Mouse (Mus musculus) intestine, embryonic 16.5 days (tissue): ENCODE measurements around the gene Adam12. TPM values are rescaled to one million over a fixed set of nuclear protein-coding genes. Genes with fewer than 3 reads are reported as not detected.

Source experiments
- ATAC-seq: fragments of 200-750 bp; cut with Nextera tagmentation; 2 replicates; pipeline ENCODE4 v1.8.0; 2017; ENCODE audit warnings: moderate TSS enrichment, moderate library complexity
- H3K27ac ChIP-seq: fragments of 300-500 bp; sonication (generic); 2 replicates; pipeline ENCODE4 v1.5.1; 2014; ENCODE audit warnings: mild to moderate bottlenecking, low read length
- H3K27me3 ChIP-seq: fragments of 300-500 bp; sonication (generic); replicated peaks from 2 replicates; pipeline ENCODE4 v1.6.1; 2014; ENCODE audit warnings: low read length, control low read depth, mixed read lengths; ENCODE audit not compliant: control insufficient read depth, insufficient read depth
- H3K36me3 ChIP-seq: fragments of 300-500 bp; sonication (generic); 2 replicates; pipeline ENCODE4 v1.6.1; 2014; ENCODE audit warnings: low read length, control low read depth; ENCODE audit not compliant: control insufficient read depth, insufficient read depth
- H3K4me1 ChIP-seq: fragments of 300-500 bp; sonication (generic); 2 replicates; pipeline ENCODE4 v1.6.1; 2014; ENCODE audit warnings: low read length, control low read depth, mixed read lengths; ENCODE audit not compliant: control insufficient read depth, insufficient read depth
- H3K4me2 ChIP-seq: fragments of 300-500 bp; sonication (generic); 2 replicates; pipeline ENCODE4 v1.6.1; 2014; ENCODE audit warnings: low read depth, low read length, control low read depth
- H3K4me3 ChIP-seq: fragments of 300-500 bp; sonication (generic); 2 replicates; pipeline ENCODE4 v1.5.1; 2014; ENCODE audit warnings: mild to moderate bottlenecking, low read length
- H3K9ac ChIP-seq: fragments of 300-500 bp; sonication (generic); 2 replicates; pipeline ENCODE4 v1.6.1; 2014; ENCODE audit warnings: low read depth, low read length
- H3K9me3 ChIP-seq: fragments of 300-500 bp; sonication (generic); 2 replicates; pipeline ENCODE4 v1.6.1; 2016; ENCODE audit warnings: low read length, control low read depth; ENCODE audit not compliant: control insufficient read depth
- WGBS: fragments of 180-500 bp; shearing (Covaris S2); extraction: QIAGEN DNeasy Blood & Tissue Kit; methylation state at CpG from one replicate; pipeline ENCODE4 v1.1.7; 2014; 5-methylcytosine and 5-hydroxymethylcytosine counted together
- polyA plus RNA-seq: library from polyadenylated mRNA; unstranded; fragments of >200 nt; fragmentation: Nextera tagmentation; extraction: Ambion mirVana; gene quantifications from 2 replicates; pipeline ENCODE4 v1.2.1, GENCODE M21; 2015

Adam12 gene
- polyA plus RNA-seq, 1 experiment from 2014 or later: 3.0 TPM

DNA sequence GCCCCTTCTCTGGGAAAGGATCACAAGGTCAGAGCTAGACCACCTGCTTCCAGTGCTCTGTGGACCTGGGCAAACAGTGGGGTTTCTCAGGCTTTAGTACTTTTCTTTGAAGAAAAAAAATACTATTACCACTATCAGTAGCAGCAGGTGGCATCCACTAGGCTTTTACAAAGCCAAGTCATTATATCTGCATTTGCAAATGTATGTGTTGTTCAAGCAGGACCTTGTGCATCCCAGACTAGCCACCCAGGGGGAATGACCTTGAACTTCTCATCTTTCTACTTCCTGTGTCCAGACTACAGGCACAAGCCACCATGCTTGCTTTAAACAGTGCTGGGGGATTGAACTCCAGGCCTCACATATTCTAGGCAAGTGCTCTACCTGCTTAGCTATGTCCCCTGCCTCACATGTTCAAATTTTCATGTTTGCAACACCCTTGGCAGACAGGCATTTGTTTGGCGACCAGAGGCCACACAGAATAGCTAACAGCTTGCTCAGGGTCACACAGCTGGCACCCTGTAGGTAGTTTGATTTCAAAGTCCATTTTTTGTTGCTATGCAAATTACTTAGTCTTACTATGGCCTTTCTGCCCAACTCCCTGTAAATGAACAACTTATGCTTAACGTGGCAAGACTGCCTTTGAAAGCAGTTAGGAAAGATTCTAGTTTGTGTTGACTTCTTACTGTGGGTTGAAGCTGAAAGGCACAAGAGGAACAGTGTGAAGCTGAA is 209.6 kb downstream of the Adam12 start:
- peak; percentile 93 for ATAC-seq
- Histone ChIP-seq H3K9me3 (no peaks in the 10 kb centered on the region), H3K4me3 (no peak overlapping the region), H3K4me2 (no peak overlapping the region), H3K36me3 (no peaks in the 10 kb centered on the region), H3K27me3 (no peaks in the 10 kb centered on the region), H3K27ac (peak overlapping the region; percentile 39; the same call in 1 of the 2 replicates), H3K4me1 (peaks cover 8% of the 10 kb centered on the region), H3K9ac (no peak overlapping the region)
- WGBS: 48% methylated on average over 2 of the region's 2 CpGs

DNA sequence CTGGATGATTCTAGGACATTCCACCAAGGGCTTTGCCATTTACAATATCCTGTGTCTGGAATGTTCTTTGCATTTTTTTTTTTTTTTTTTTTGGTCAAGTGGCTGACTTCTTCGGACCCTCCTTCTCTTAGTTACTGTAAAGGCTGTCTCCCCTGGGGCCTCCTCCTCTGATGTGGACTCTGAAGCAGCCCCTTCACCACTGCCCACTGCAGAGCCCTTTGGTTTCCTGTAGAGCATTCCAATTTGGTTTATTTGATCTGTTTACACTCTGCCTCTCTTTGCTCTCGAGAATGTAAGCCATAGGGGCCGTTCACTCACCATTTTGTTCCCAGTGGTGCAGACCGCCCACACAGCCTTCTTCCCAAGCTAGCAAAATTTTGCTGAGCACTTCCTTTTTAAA is 216.7 kb downstream of the Adam12 start:
- no peaks in the 10 kb centered on the region for H3K4me1 ChIP-seq
- H3K4me2 ChIP-seq: no peak overlapping the region
- no peak for ATAC-seq
- 43% methylated on average over 4 of the region's 4 CpGs for WGBS
- no peaks in the 10 kb centered on the region for H3K36me3 ChIP-seq
- no peak overlapping the region for H3K27ac ChIP-seq
- no peaks in the 10 kb centered on the region for H3K9me3 ChIP-seq
- no peak overlapping the region for H3K9ac ChIP-seq
- no peaks in the 10 kb centered on the region for H3K27me3 ChIP-seq
- no peak overlapping the region for H3K4me3 ChIP-seq

DNA sequence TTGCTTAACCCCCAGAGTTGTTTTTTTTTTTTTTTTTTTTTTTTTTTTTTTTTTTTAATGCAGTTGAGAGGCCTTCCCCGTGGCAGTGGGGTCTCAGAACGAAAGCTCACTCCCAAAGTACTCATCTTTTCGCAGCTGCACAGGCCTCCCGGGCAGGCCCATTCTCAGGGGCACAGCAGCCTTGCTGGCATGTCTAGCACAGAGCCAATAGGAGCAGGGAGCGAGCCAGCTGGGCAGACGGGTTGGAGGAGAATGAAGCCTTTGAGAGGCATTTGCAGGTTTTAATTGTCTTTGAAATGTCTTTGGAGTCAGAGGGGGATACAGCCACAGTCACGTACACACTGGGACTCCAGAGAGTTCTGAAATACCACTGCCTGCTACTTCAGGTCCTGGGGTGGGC is 217.2 kb downstream of the Adam12 start:
- H3K4me1 ChIP-seq: no peaks in the 10 kb centered on the region
- H3K27ac ChIP-seq: no peak overlapping the region
- no peak overlapping the region for H3K4me2 ChIP-seq
- no peak for ATAC-seq
- H3K9ac ChIP-seq: no peak overlapping the region
- 53% methylated on average over 7 of the region's 7 CpGs for WGBS
- H3K27me3 ChIP-seq: no peaks in the 10 kb centered on the region
- H3K4me3 ChIP-seq: no peak overlapping the region
- no peaks in the 10 kb centered on the region for H3K9me3 ChIP-seq
- no peaks in the 10 kb centered on the region for H3K36me3 ChIP-seq

DNA sequence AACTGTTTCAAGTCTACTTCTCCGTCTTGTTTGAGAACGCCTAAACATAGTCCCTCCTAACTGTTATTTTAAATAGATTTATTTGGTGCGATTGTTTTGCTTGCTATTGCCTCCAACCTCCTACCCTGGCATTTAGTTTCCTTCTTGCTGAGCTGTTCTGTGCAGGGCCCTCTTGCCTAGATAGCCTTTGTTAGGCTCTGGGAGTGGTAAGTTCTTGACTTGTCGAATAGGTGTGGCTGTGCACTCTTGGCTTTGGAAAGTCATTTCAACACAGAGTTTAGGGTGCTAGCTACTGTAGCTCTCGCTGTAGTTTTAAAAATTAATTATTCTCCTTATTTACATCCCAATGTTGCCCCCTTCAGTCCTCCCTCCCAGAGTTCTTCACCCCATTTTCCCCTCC is 222.8 kb downstream of the Adam12 start:
- H3K4me2 ChIP-seq: no peak overlapping the region
- ATAC-seq: no peak
- no peaks in the 10 kb centered on the region; the same call in none of the 2 replicates for H3K9me3 ChIP-seq
- H3K36me3 ChIP-seq: no peaks in the 10 kb centered on the region
- no peak overlapping the region for H3K9ac ChIP-seq
- 78% methylated on average over 5 of the region's 5 CpGs for WGBS
- no peaks in the 10 kb centered on the region for H3K4me1 ChIP-seq
- H3K27me3 ChIP-seq: no peaks in the 10 kb centered on the region
- H3K4me3 ChIP-seq: no peak overlapping the region
- no peak overlapping the region for H3K27ac ChIP-seq

DNA sequence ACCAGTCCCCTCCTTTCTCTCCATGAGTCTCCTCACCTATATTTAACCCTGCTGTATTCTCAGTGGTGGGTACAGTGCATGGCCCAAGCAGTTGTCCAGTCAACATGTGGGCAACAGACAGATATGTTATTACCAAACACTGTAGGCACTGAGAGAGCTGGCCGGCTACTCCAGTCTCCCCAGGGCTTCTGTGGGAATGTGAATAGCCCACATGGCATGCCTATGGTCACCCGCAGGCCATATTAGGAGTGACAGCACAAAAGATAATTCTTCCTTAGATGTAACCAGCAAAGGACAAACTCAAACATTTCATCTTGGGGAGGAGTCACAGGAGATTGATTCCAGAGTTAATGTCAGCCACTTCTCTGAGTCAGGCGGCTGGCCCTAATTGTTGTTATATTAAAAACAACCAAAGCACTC is 224.0 kb downstream of the Adam12 start:
- no peaks in the 10 kb centered on the region for H3K27me3 ChIP-seq
- no peaks in the 10 kb centered on the region; the same call in none of the 2 replicates for H3K9me3 ChIP-seq
- no peak overlapping the region for H3K27ac ChIP-seq
- H3K4me3 ChIP-seq: no peak overlapping the region
- no peak overlapping the region for H3K9ac ChIP-seq
- no peak overlapping the region for H3K4me2 ChIP-seq
- H3K36me3 ChIP-seq: no peaks in the 10 kb centered on the region
- WGBS: 54% methylated on average over 3 of the region's 3 CpGs
- H3K4me1 ChIP-seq: no peaks in the 10 kb centered on the region
- no peak for ATAC-seq

DNA sequence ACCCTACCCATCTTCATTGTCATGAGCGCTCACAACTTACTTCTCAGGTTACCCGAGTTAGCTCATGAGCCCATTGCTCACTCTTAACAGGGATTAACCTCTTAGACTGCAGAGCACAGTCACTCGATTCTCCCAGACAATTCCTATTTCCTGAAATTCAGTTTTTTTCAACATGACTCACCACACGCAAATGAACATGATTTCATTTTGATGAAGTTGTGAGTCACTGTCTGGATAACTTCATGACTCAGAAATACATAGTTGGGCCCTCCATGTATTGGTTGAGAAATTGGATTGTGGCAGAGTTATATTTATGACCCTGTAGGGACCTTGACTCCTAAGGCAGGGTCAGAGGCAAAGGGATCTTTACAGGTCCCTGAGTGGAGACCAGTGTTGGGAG is 230.4 kb downstream of the Adam12 start:
- no peak overlapping the region for H3K27ac ChIP-seq
- WGBS: 87% methylated on average over 4 of the region's 4 CpGs

DNA sequence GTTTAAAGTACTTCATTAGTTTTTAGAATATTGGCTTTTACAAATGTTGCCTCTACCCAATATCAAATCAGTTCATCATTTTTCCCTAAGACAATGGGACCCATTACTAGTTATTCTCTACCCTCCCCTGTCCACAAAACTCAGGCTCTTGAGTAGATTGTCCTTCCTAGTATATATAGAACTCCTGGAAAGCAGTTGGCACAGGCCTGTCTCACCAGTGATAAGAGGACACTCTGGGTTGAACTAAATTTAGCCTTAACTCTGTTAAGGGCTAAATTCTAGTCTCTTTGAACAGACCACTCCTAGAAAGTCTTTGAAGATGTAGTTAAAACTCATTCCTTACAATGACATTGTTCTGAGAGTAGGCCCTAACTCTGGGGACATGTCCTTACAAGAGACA is 241.0 kb downstream of the Adam12 start:
- ATAC-seq: no peak
- H3K9ac ChIP-seq: no peak overlapping the region
- no peaks in the 10 kb centered on the region for H3K4me1 ChIP-seq
- H3K27me3 ChIP-seq: no peaks in the 10 kb centered on the region
- H3K9me3 ChIP-seq: no peaks in the 10 kb centered on the region
- no peak overlapping the region for H3K4me3 ChIP-seq
- no peak overlapping the region for H3K27ac ChIP-seq
- no peaks in the 10 kb centered on the region for H3K36me3 ChIP-seq
- no peak overlapping the region for H3K4me2 ChIP-seq

More for the DNA sequence above, 230.4 kb downstream of the Adam12 start:
- no peaks in the 10 kb centered on the region; the same call in 1 of the 2 replicates for H3K4me1 ChIP-seq
- H3K4me3 ChIP-seq: no peak overlapping the region
- H3K4me2 ChIP-seq: no peak overlapping the region
- no peaks in the 10 kb centered on the region; the same call in none of the 2 replicates for H3K9me3 ChIP-seq
- ATAC-seq: no peak
- no peaks in the 10 kb centered on the region for H3K36me3 ChIP-seq
- H3K27me3 ChIP-seq: no peaks in the 10 kb centered on the region
- H3K9ac ChIP-seq: no peak overlapping the region

DNA sequence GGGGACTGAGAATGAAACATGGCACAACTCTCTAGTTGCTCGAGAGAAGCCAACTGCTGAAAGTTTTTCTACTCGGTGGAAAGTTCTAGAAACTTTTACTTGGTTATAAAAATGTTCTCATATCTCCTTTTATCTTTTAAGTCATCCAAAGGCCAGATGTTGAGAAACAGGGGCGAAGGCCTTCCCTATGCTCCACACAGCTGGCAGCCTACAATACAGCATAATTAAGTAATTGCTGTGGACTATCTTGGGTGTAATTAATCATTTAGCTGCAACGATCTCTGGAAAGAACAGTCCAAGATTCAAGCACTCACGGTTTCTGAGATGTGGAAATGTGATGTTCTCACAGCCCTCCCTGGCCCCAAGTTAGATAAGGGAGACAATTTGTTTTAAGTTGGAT is 243.6 kb downstream of the Adam12 start:
- no peak overlapping the region for H3K4me3 ChIP-seq
- H3K9ac ChIP-seq: no peak overlapping the region
- no peaks in the 10 kb centered on the region for H3K27me3 ChIP-seq
- no peaks in the 10 kb centered on the region for H3K36me3 ChIP-seq
- WGBS: 39% methylated on average over 5 of the region's 5 CpGs
- H3K4me2 ChIP-seq: no peak overlapping the region
- H3K9me3 ChIP-seq: no peaks in the 10 kb centered on the region
- ATAC-seq: peak; percentile 60
- H3K27ac ChIP-seq: no peak overlapping the region
- H3K4me1 ChIP-seq: no peaks in the 10 kb centered on the region

DNA sequence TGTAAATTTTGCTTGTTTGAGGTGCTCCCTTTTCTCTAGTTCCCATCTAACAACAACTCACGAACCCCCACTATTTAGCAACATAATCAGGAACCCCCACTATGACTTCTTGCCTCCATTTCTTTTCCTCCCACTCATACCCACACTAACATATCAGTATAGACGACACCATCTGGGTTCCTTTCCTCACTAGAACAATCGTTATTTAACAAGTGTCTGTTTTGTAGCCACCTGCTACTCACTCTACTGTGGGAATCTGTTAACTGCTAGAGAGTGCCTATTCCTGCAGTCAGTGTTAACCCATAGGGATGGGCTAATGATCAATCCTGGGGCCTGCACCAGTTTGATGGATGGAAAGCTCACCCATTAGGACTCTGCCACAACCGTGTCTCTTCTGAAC is 245.7 kb downstream of the Adam12 start:
- H3K27me3 ChIP-seq: no peaks in the 10 kb centered on the region
- H3K9ac ChIP-seq: no peak overlapping the region
- no peak overlapping the region for H3K27ac ChIP-seq
- 85% methylated on average over 4 of the region's 4 CpGs for WGBS
- no peak overlapping the region for H3K4me2 ChIP-seq
- no peak overlapping the region for H3K4me3 ChIP-seq
- no peaks in the 10 kb centered on the region for H3K36me3 ChIP-seq
- no peak for ATAC-seq
- no peaks in the 10 kb centered on the region for H3K9me3 ChIP-seq
- no peaks in the 10 kb centered on the region for H3K4me1 ChIP-seq

DNA sequence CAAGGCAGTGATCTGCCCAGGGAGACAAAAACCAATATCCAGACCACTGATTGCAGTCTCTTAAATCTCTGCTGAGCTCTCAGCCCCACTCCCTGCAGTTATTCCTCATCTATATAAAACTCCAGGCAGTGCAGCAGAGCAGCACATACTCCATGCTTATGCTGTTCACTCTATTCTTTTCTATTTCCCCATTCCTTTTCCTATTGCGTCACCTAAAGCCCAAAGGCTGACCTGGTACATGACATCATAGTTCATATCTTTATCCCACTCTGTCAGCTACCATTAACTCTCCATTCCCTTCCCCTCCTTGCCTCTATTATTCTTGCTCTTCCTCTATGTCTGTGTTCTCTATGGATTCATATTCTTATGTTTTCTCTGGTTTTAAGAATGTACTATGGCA is 246.3 kb downstream of the Adam12 start:
- Histone ChIP-seq H3K9me3 (no peaks in the 10 kb centered on the region), H3K27me3 (no peaks in the 10 kb centered on the region), H3K27ac (no peak overlapping the region), H3K4me1 (no peaks in the 10 kb centered on the region), H3K4me2 (no peak overlapping the region), H3K4me3 (no peak overlapping the region), H3K9ac (no peak overlapping the region), H3K36me3 (no peaks in the 10 kb centered on the region)
- ATAC-seq: no peak
- WGBS: 83% methylated on average over 1 of the region's 1 CpGs
